Mouse (Mus musculus) lung, embryonic 14.5 days (tissue): ENCODE data around the gene Rhoa. TPM values are rescaled to one million over a fixed set of nuclear protein-coding genes. Genes with fewer than 3 reads are reported as not detected.
"Not testable (repeated sequence)": the region's sequence is repeated elsewhere in the genome, so short reads cannot be mapped to it uniquely, and the experiment has no call there.

ENCODE experiments used
- ATAC-seq: fragments of 200-750 bp; cut with Nextera tagmentation; 2 replicates; pipeline ENCODE4 v1.8.0; 2017; ENCODE audit warnings: mild to moderate bottlenecking, moderate TSS enrichment, moderate library complexity; ENCODE audit not compliant: insufficient read depth
- DNase-seq: peaks from one replicate; pipeline ENCODE4 v3.0.0-alpha.2; 2015
- H3K27ac ChIP-seq: fragments of 300-500 bp; sonication (generic); 2 replicates; pipeline ENCODE4 v1.5.1; 2014; ENCODE audit warnings: low read depth, mild to moderate bottlenecking, moderate library complexity
- H3K27me3 ChIP-seq: fragments of 300-500 bp; sonication (generic); 2 replicates; pipeline ENCODE4 v1.6.1; 2014; ENCODE audit warnings: low read length, control low read depth; ENCODE audit not compliant: insufficient read depth
- H3K36me3 ChIP-seq: fragments of 300-500 bp; sonication (generic); 2 replicates; pipeline ENCODE4 v1.6.1; 2014; ENCODE audit warnings: control low read depth; ENCODE audit not compliant: insufficient read depth
- H3K4me1 ChIP-seq: fragments of 300-500 bp; sonication (generic); 2 replicates; pipeline ENCODE4 v1.6.1; 2014; ENCODE audit warnings: antibody characterized with exemption, control low read depth; ENCODE audit not compliant: insufficient read depth
- H3K4me2 ChIP-seq: fragments of 300-500 bp; sonication (generic); 2 replicates; pipeline ENCODE4 v1.6.1; 2014; ENCODE audit warnings: mild to moderate bottlenecking
- H3K4me3 ChIP-seq: fragments of 300-500 bp; sonication (generic); 2 replicates; pipeline ENCODE4 v1.5.1; 2014; ENCODE audit warnings: low read depth, low read length
- H3K9ac ChIP-seq: fragments of 300-500 bp; sonication (generic); 2 replicates; pipeline ENCODE4 v1.6.1; 2014
- H3K9me3 ChIP-seq: fragments of 300-500 bp; sonication (generic); 2 replicates; pipeline ENCODE4 v1.6.1; 2016; ENCODE audit warnings: low read depth, low read length, control low read depth
- CTCF ChIP-seq: IDR thresholded peaks from 2 replicates; pipeline ENCODE4 v1.5.1; 2016; ENCODE audit warnings: antibody characterized with exemption, low read depth
- WGBS: fragments of 180-500 bp; shearing (Covaris S2); extraction: QIAGEN DNeasy Blood & Tissue Kit; methylation state at CpG from one replicate; pipeline ENCODE4 v1.1.7; 2014; 5-methylcytosine and 5-hydroxymethylcytosine counted together
- polyA plus RNA-seq: library from polyadenylated mRNA; unstranded; fragments of >200 nt; fragmentation: Nextera tagmentation; extraction: Ambion mirVana; gene quantifications from 2 replicates; pipeline ENCODE4 v1.2.1, GENCODE M21; 2014

Rhoa gene
- polyA plus RNA-seq, 1 experiment from 2014 or later = 332 TPM

DNA sequence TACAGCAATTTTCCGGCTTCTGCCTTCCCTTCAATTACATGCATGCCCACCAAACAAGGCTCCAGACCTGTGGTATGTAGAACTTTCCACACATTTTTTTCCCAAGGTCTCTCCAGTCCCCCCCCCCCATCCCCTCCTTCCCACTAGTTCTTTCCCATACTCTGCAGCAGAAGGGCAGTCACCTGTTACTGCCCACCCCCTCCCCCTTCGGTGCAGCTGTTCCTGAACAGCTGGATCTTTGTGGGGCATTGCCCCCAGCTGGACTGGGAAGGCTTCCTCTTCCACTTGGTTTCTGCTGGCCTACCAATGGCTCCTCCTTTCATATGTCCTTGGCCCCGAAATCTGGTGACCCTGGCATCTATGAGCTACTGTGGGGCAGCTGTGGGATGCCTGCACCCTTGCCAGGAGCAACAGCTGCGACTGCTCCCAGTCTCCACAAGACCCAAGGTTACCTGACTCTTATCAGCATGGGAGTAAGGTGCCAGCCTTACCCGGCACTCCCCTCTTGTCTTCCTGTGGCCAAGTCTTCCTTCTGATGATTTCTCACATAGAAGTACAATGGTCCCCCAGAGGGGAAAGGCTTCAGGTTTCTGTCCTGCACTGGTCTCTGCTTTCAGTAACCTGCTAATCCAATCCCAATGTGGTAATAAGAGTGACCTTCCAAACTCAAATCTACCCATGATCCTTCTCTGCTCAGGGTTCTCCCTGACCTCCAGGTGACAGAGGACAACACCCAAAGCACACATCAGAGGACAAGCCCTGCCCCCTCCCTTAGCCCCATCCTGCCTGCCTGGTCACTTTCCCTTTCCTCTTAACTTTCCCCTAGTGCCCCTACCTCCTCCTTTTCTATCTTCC is 31.2 kb upstream of the Rhoa start:
- 64% methylated on average over 5 of the region's 5 CpGs for WGBS
- Histone ChIP-seq H3K4me2 (no peak overlapping the region), H3K4me1 (peaks cover 6% of the 10 kb centered on the region; the same call in 1 of the 2 replicates), H3K27me3 (no peaks in the 10 kb centered on the region), H3K27ac (no peak overlapping the region), H3K9ac (no peak overlapping the region), H3K4me3 (no peak overlapping the region), H3K36me3 (no peaks in the 10 kb centered on the region), H3K9me3 (no peaks in the 10 kb centered on the region)
- TF ChIP-seq CTCF = no peak
- ATAC-seq (no peak), DNase-seq (no peak)

DNA sequence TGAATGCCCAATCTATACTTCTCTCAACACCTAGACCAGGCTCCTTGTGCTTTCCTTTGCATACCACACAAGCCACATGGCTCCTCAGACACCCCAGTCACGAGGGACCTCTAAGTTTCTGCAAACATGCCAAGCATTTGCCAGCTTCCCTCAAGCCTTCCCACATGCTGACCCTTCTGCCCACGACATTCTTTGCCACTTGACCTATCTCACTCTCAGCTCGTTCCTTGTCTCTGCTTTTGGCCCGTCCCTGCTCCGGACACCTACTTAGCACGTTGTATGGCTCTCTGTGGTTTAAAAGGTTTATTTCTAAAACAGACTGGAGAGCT is 30.6 kb upstream of the Rhoa start:
- H3K4me3 ChIP-seq = no peak overlapping the region
- no peak overlapping the region for H3K9ac ChIP-seq
- no peaks in the 10 kb centered on the region for H3K9me3 ChIP-seq
- H3K27ac ChIP-seq = no peak overlapping the region
- peaks cover 9% of the 10 kb centered on the region; the same call in 1 of the 2 replicates for H3K4me1 ChIP-seq
- no peaks in the 10 kb centered on the region for H3K27me3 ChIP-seq
- DNase-seq (no peak), ATAC-seq (no peak)
- no peak for TF ChIP-seq CTCF
- no peaks in the 10 kb centered on the region for H3K36me3 ChIP-seq
- no peak overlapping the region for H3K4me2 ChIP-seq
- 19% methylated on average over 6 of the region's 6 CpGs for WGBS

DNA sequence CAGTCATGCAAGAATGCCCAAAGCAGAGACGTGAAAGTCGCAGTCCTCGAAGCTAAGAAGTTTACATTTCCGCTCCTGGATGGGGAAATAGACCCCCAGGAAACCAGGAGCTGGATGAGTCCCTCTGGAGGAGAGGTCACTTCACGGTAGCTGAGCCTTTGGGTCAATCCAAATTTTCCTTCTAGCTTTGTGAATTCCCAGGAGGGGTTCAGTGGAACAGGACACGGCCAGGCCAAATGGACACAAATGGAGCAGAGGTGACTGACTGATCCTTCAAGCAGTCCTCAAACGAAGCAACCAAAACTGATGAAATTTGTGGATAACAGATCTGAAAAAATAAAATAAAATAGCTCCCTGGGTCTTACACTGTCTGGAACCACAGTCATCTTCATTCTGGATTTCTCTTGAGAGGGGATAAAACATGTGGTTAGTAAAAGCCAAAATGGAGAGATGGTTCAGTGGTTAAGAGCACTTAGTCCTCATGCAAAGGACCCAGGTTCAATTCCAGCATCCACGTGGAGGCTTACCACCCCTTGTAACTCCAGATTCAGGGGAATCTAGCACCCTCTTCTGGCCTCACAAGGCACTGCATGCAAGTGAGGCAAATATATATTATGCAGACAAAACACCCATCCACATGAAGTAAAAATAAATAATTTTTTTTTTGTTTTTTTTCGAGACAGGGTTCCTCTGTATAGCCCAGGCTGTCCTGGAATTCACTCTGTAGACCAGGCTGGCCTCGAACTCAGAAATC is 27.1 kb upstream of the Rhoa start:
- no peak for ATAC-seq
- 60% methylated on average over 10 of the region's 10 CpGs for WGBS
- Histone ChIP-seq H3K4me3 (no peak overlapping the region), H3K9me3 (no peaks in the 10 kb centered on the region), H3K27ac (no peak overlapping the region), H3K27me3 (no peaks in the 10 kb centered on the region), H3K36me3 (no peaks in the 10 kb centered on the region), H3K4me2 (no peak overlapping the region), H3K4me1 (0 out of 2 replicates have a peak, but pooled peaks cover 6% of the 10 kb centered on the region), H3K9ac (no peak overlapping the region)
- DNase-seq = peak; percentile 66
- peak; percentile 69 for TF ChIP-seq CTCF

DNA sequence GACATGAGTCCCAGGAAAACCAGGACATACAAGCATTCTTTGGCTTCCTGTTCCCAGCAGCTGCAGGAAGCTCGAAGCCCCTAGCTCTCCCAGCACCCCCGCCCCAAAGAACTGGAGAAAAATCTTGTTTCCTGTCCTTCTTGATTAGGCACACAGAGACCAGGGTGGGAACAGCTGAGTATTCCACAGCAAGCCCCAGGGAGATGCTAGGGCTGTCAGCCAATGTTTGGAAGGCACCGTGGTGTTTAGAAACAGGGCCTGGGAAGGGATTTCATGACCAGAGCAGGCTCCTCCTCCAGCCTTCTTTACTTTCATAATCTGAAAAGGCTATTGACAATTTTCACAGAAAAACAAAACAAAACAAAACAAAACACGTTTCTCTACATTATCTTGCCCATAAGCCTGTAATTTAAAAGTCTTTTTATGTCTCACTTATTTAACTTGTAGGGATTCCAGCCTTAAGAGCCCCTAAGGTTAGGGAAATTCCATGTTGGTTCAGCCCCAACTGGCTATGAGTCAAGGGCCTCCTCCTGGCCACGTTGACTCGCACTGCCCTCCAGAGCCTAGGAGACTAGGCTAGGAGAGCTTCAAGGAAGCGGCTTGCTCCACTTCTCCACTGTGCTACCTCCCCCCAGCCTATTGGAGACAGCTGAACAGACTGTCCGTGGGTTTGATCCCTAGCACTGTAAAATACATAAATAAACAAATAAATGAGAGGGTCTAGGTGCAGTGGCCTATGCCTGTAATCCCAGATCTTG is 25.7 kb upstream of the Rhoa start:
- H3K9me3 ChIP-seq = no peaks in the 10 kb centered on the region
- H3K4me1 ChIP-seq = 0 out of 2 replicates have a peak, but pooled peaks cover 6% of the 10 kb centered on the region
- peak overlapping the region; percentile 40; the same call in 1 of the 2 replicates for H3K27ac ChIP-seq
- no peaks in the 10 kb centered on the region for H3K27me3 ChIP-seq
- H3K9ac ChIP-seq = no peak overlapping the region
- WGBS = 23% methylated on average over 8 of the region's 8 CpGs
- no peak for TF ChIP-seq CTCF
- no peaks in the 10 kb centered on the region for H3K36me3 ChIP-seq
- no peak overlapping the region for H3K4me2 ChIP-seq
- peak; percentile 74 for DNase-seq
- no peak overlapping the region for H3K4me3 ChIP-seq
- peak; percentile 76 for ATAC-seq

DNA sequence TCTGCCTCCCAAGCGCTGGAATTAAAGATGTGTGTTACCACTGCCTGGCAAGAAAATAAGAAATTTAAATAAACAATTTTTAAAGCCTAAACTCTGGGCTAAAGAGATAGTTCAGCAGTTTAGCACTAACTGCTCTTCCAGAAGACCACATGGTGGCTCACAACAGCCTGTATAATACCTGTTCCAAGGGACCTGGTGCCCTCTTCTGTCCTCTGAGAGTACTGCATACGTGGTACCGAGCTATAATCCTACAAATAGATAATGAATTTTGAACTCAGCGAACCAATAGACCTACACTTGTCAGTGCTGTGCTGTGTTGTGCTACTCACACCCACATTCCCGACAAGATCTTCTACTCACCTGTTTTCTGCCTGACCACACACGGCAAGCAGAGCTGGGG is 21.5 kb upstream of the Rhoa start:
- TF ChIP-seq CTCF = peak; percentile 88
- 0 out of 2 replicates have a peak, but pooled peaks cover 6% of the 10 kb centered on the region for H3K4me1 ChIP-seq
- no peaks in the 10 kb centered on the region for H3K36me3 ChIP-seq
- WGBS = 3% methylated on average over 6 of the region's 6 CpGs
- H3K4me2 ChIP-seq = no peak overlapping the region
- no peaks in the 10 kb centered on the region for H3K27me3 ChIP-seq
- no peaks in the 10 kb centered on the region for H3K9me3 ChIP-seq
- no peak overlapping the region for H3K9ac ChIP-seq
- no peak overlapping the region for H3K27ac ChIP-seq
- H3K4me3 ChIP-seq = no peak overlapping the region
- ATAC-seq (peak; percentile 59; the same call in 1 of the 2 replicates), DNase-seq (peak; percentile 90)

DNA sequence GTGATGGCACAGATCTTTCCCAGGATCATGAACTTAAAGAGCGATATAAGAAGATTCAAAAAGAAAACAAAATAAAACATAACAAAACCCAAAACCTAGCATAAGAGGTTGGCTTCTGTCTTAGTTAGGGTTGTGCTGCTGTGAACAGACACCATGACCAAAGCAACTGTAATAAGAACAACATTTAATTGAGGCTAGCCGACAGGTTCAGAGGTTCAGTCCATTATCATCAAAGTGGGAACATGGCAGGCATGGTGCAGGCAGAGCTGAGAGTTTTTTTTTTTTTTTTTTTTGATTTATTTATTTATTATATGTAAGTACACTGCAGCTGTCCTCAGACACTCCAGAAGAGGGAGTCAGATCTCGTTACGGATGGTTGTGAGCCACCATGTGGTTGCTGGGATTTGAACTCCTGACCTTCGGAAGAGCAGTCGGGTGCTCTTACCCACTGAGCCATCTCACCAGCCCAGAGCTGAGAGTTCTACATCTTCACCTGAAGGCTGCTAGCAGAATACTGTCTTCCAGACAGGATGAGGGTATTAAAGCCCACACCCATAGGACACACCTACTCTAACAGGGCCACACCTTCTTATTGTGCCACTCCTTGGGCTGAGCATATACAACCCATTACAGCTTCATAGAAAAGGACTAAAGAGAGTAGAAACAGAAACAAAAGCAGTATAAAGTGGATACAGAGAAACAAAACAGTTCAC is 18.2 kb upstream of the Rhoa start:
- not testable (repeated sequence) for H3K27ac ChIP-seq, H3K4me1 ChIP-seq, H3K9me3 ChIP-seq, H3K9ac ChIP-seq, H3K27me3 ChIP-seq, H3K4me2 ChIP-seq, H3K4me3 ChIP-seq, DNase-seq, ATAC-seq, H3K36me3 ChIP-seq
- 90% methylated on average over 4 of the region's 6 CpGs for WGBS
